Mouse (Mus musculus) neural tube, postnatal 0 days (tissue): Measurements from ENCODE around the gene Ankfn1. TPM values are rescaled to one million over a fixed set of nuclear protein-coding genes. Genes with fewer than 3 reads are reported as not detected.

Experiments used
- polyA plus RNA-seq: library from polyadenylated mRNA; unstranded; fragments of >200 nt; fragmentation: Nextera tagmentation; extraction: Ambion mirVana; gene quantifications from 2 replicates; pipeline ENCODE4 v1.2.1, GENCODE M21; 2015

Ankfn1 gene
- 5.1 and 5.8 TPM in 2 replicates for polyA plus RNA-seq

DNA sequence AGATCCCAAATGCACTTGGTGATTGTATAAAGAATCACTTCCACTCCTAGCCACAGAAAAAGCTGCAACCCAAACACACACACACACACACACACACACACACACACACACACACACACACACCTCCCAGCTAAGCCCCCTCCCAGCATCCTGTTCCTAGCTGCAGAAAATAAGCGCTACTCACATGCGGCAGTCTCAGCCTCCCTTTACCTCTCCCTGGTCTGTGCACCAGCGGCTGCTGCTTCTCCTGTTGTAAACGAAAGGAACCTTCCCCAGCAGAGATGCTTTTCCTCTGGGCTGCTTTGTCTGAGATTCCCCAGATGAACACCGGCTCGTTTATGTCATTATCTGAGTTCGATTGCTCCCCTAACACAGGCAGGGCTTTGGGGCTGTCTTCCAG, at the start of gene Ankfn1:
Gene Ankfn1, minus strand, starts transcription at position 223 of the 400 bp plus-strand sequence.

Other genes starting within 250 kb of the Ankfn1 start
- 1.3 and 1.9 TPM in 2 replicates for gene Pctp, start 225.2 kb upstream of the Ankfn1 start, polyA plus RNA-seq